Mouse (Mus musculus): ENCODE results near the gene B230219D22Rik. TPM values are rescaled to one million over a fixed set of nuclear protein-coding genes. Genes with fewer than 3 reads are reported as not detected.
A peak's percentile ranks its signal among the peaks of the same experiment; 100 is the strongest.

The B230219D22Rik gene
- polyA plus RNA-seq, 1 experiment = 50.4 TPM

DNA sequence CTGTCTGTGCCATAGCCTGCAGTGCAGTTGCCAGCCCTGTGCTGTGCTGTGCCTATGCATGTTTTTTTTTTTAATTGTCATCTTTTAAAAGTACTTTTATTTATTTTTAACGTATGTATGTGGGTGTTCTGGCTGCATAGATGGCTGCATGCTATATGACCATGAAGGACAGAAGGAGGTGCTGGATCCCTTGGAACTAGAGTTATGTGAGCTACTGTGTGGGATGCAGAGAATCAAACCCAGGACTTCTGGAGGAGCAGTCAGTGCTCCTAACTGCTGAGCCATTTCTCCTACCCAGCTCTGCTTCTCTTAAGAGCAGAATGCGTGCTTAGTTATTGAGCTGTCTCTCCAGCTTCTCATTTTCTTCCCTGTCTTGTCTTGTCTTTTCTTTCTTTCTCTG is 29.1 kb downstream of the B230219D22Rik start:
- TF ChIP-seq CTCF (IDR thresholded peaks at IDR 0.05; ENCODE audit: low read depth, low read length) = no peak
- no peak for TF ChIP-seq POLR2A (IDR thresholded peaks at IDR 0.05; ENCODE audit: borderline replicate concordance, low read depth, low read length)
- Histone ChIP-seq H3K4me3 (ENCODE audit: insufficient read depth, low read length) (no peak overlapping the region), H3K4me1 (ENCODE audit: control insufficient read depth, insufficient read depth, low read length) (no peaks in the 10 kb centered on the region; the same call in 1 of the 2 replicates), H3K27ac (ENCODE audit: insufficient read depth, low read depth, low read length) (no peak overlapping the region)

- H3K4me1 ChIP-seq (ENCODE audit: control insufficient read depth, insufficient read depth, low read length) = no peaks in the 10 kb centered on the region; the same call in 1 of the 2 replicates
- no peak for TF ChIP-seq POLR2A (IDR thresholded peaks at IDR 0.05; ENCODE audit: borderline replicate concordance, low read depth, low read length)
- no peak for TF ChIP-seq CTCF (IDR thresholded peaks at IDR 0.05; ENCODE audit: low read depth, low read length)
- peak overlapping the region; percentile 69 for H3K4me3 ChIP-seq (ENCODE audit: insufficient read depth, low read length)
- H3K27ac ChIP-seq (ENCODE audit: insufficient read depth, low read depth, low read length) = peak overlapping the region; percentile 90
These were observed 33.7 kb downstream of the B230219D22Rik start for GRCm38 (mm10) chr13:55726598-55727119.

- peak within 1 kb of the TSS; percentile 90 for H3K27ac ChIP-seq (ENCODE audit: insufficient read depth, low read depth, low read length)
- TF ChIP-seq POLR2A (IDR thresholded peaks at IDR 0.05; ENCODE audit: borderline replicate concordance, low read depth, low read length) (no peak), CTCF (IDR thresholded peaks at IDR 0.05; ENCODE audit: low read depth, low read length) (no peak)
- peak within 1 kb of the TSS; percentile 69 for H3K4me3 ChIP-seq (ENCODE audit: insufficient read depth, low read length)
- no peaks in the 10 kb centered on the region; the same call in 1 of the 2 replicates for H3K4me1 ChIP-seq (ENCODE audit: control insufficient read depth, insufficient read depth, low read length)
These were observed 34.4 kb downstream of the B230219D22Rik start, which contains the start of gene Pcbd2 for GRCm38 (mm10) chr13:55727120-55727838. Gene Pcbd2 (plus strand): TSS chr13:55727368.

- peak overlapping the region; percentile 69 for H3K4me3 ChIP-seq (ENCODE audit: insufficient read depth, low read length)
- no peaks in the 10 kb centered on the region; the same call in 1 of the 2 replicates for H3K4me1 ChIP-seq (ENCODE audit: control insufficient read depth, insufficient read depth, low read length)
- H3K27ac ChIP-seq (ENCODE audit: insufficient read depth, low read depth, low read length) = peak overlapping the region; percentile 90
- TF ChIP-seq CTCF (IDR thresholded peaks at IDR 0.05; ENCODE audit: low read depth, low read length) = peak; percentile 42; the same call in 1 of the 2 replicates
- no peak for TF ChIP-seq POLR2A (IDR thresholded peaks at IDR 0.05; ENCODE audit: borderline replicate concordance, low read depth, low read length)
These were observed 34.9 kb downstream of the B230219D22Rik start for GRCm38 (mm10) chr13:55727839-55728238.

DNA sequence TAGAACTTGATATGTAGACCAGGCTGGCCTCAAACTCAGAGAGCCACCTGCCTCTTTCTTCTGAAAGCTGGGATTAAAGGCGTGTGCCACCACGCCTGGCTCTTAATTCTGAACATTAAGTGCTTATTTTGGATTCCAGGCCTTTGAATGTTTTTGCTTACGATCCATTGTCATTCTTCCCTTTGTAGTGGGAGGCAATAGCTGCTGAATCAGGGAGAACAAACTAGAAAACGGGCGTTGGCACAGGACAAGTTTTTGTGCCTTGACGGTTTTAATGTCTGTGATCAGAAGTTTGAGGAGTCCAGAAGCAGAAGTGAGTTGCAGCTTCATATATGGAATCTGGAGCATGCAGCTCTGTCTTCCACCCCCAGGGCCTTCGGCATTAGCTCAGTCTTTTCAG is 37.8 kb downstream of the B230219D22Rik start:
- Histone ChIP-seq H3K27ac (ENCODE audit: insufficient read depth, low read depth, low read length) (no peak overlapping the region), H3K4me3 (ENCODE audit: insufficient read depth, low read length) (no peak overlapping the region), H3K4me1 (ENCODE audit: control insufficient read depth, insufficient read depth, low read length) (no peaks in the 10 kb centered on the region; the same call in 1 of the 2 replicates)
- no peak for TF ChIP-seq POLR2A (IDR thresholded peaks at IDR 0.05; ENCODE audit: borderline replicate concordance, low read depth, low read length)
- no peak for TF ChIP-seq CTCF (IDR thresholded peaks at IDR 0.05; ENCODE audit: low read depth, low read length)

DNA sequence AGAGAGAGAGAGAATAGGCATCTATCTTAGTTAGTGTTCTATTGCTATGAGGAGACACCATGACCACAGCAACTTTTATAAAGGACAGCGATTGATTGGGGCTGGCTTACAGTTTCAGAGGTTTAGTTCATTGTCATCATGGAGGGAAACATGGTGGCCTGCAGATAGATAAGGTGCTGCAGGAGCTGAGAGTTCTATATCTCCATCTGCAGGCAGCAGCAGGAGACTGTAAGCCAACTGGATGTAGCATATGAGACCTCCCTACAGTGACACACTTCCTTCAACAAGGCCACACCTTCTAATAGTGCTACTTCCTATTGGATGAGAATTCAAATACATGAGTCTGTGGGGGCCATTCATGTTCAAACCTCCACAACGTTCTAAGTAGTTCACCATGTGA is 39.2 kb downstream of the B230219D22Rik start:
- Histone ChIP-seq H3K27ac (ENCODE audit: insufficient read depth, low read depth, low read length) (no peak overlapping the region), H3K4me3 (ENCODE audit: insufficient read depth, low read length) (no peak overlapping the region), H3K4me1 (ENCODE audit: control insufficient read depth, insufficient read depth, low read length) (no peaks in the 10 kb centered on the region)
- TF ChIP-seq POLR2A (IDR thresholded peaks at IDR 0.05; ENCODE audit: borderline replicate concordance, low read depth, low read length) (no peak), CTCF (IDR thresholded peaks at IDR 0.05; ENCODE audit: low read depth, low read length) (no peak)

GRCm38 (mm10) chr13:55733628-55734502 is 40.9 kb downstream of the B230219D22Rik start:
- Histone ChIP-seq H3K4me3 (ENCODE audit: insufficient read depth, low read length) (no peak overlapping the region), H3K27ac (ENCODE audit: insufficient read depth, low read depth, low read length) (no peak overlapping the region), H3K4me1 (ENCODE audit: control insufficient read depth, insufficient read depth, low read length) (no peaks in the 10 kb centered on the region)
- TF ChIP-seq POLR2A (IDR thresholded peaks at IDR 0.05; ENCODE audit: borderline replicate concordance, low read depth, low read length) (no peak), CTCF (IDR thresholded peaks at IDR 0.05; ENCODE audit: low read depth, low read length) (no peak)

DNA sequence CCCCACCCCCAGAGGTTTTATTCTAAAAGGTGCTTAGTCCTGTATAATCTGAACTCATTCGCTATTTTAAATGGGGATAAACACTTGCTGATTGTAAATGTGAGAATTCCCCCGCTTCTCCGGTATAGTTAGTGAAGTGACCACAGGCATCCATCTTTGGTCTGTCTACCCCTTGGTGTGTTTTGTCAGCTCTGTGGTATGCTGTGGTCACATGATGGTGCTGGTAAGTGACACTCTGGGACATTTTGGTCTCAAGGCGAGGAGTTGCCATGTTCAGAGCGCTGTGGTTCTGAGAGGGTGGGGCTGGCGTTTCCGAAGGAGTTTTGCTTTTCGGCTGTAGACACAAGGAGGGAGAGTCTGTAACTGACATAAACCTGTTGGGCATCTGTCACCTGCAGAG is 45.0 kb downstream of the B230219D22Rik start:
- no peaks in the 10 kb centered on the region for H3K4me1 ChIP-seq (ENCODE audit: control insufficient read depth, insufficient read depth, low read length)
- H3K27ac ChIP-seq (ENCODE audit: insufficient read depth, low read depth, low read length) = no peak overlapping the region
- TF ChIP-seq POLR2A (IDR thresholded peaks at IDR 0.05; ENCODE audit: borderline replicate concordance, low read depth, low read length) (no peak), CTCF (IDR thresholded peaks at IDR 0.05; ENCODE audit: low read depth, low read length) (no peak)
- H3K4me3 ChIP-seq (ENCODE audit: insufficient read depth, low read length) = no peak overlapping the region

DNA sequence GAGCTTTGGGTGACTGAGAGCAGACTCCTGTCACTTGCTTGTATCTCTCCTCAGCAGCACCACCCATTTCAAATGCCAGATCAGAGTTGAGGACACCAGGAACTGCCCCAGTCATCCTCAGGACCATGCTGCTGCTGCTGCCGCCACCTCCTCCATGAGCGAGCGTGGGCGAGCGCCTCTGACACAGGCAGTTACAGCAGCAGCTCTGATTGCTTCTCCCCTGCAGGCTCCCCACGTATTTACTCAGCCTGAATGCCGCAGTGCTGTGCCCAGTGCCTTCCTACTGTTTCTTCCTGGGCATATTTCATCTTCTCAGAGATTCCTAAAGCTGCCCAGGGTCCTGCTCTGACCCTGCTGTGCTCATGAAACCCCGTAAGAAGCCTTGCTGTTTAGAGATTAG is 49.4 kb downstream of the B230219D22Rik start:
- Histone ChIP-seq H3K4me3 (ENCODE audit: insufficient read depth, low read length) (no peak overlapping the region), H3K27ac (ENCODE audit: insufficient read depth, low read depth, low read length) (no peak overlapping the region), H3K4me1 (ENCODE audit: control insufficient read depth, insufficient read depth, low read length) (no peaks in the 10 kb centered on the region)
- TF ChIP-seq POLR2A (IDR thresholded peaks at IDR 0.05; ENCODE audit: borderline replicate concordance, low read depth, low read length) = no peak
- TF ChIP-seq CTCF (IDR thresholded peaks at IDR 0.05; ENCODE audit: low read depth, low read length) = no peak

Other genes with a start within 250 kb of the B230219D22Rik start
- 42.1 and 43.0 TPM in 2 replicates for gene Grk6, start 248.1 kb upstream of the B230219D22Rik start, polyA plus RNA-seq (2012; ENCODE audit: insufficient read depth, insufficient read length, missing spikeins)
- gene Prr7, start 228.9 kb upstream of the B230219D22Rik start, polyA plus RNA-seq (2012; ENCODE audit: insufficient read depth, insufficient read length, missing spikeins) = not detected in 2 replicates
- 0.62 and 1.2 TPM in 2 replicates for gene Dbn1, start 205.0 kb upstream of the B230219D22Rik start, polyA plus RNA-seq (2012; ENCODE audit: insufficient read depth, insufficient read length, missing spikeins)
- 6.0 TPM in 2 replicates for gene Pdlim7, start 179.4 kb upstream of the B230219D22Rik start, polyA plus RNA-seq (2012; ENCODE audit: insufficient read depth, insufficient read length, missing spikeins)
- 87.8 and 94.2 TPM in 2 replicates for gene Dok3, start 163.8 kb upstream of the B230219D22Rik start, polyA plus RNA-seq (2012; ENCODE audit: insufficient read depth, insufficient read length, missing spikeins)
- gene Ddx41, start 156.5 kb upstream of the B230219D22Rik start, polyA plus RNA-seq (2012; ENCODE audit: insufficient read depth, insufficient read length, missing spikeins) = 39.1 and 39.8 TPM in 2 replicates
- gene Fam193b, start 122.0 kb upstream of the B230219D22Rik start, polyA plus RNA-seq (2012; ENCODE audit: insufficient read depth, insufficient read length, missing spikeins) = 45.6 and 47.6 TPM in 2 replicates
- gene Tmed9, start 119.4 kb upstream of the B230219D22Rik start, polyA plus RNA-seq (2012; ENCODE audit: insufficient read depth, insufficient read length, missing spikeins) = 90.3 and 94.9 TPM in 2 replicates
- gene B4galt7, start 93.2 kb upstream of the B230219D22Rik start, polyA plus RNA-seq (2012; ENCODE audit: insufficient read depth, insufficient read length, missing spikeins) = 25.2 and 27.5 TPM in 2 replicates
- 44.9 and 45.8 TPM in 2 replicates for gene Caml, start 70.1 kb upstream of the B230219D22Rik start, polyA plus RNA-seq (2012; ENCODE audit: insufficient read depth, insufficient read length, missing spikeins)
- 53.3 and 59.2 TPM in 2 replicates for gene Ddx46, start 58.1 kb upstream of the B230219D22Rik start, polyA plus RNA-seq (2012; ENCODE audit: insufficient read depth, insufficient read length, missing spikeins)
- gene Txndc15, start 21.5 kb downstream of the B230219D22Rik start, polyA plus RNA-seq (2012; ENCODE audit: insufficient read depth, insufficient read length, missing spikeins) = 51.5 and 54.5 TPM in 2 replicates
- gene Pcbd2, start 34.2 kb downstream of the B230219D22Rik start, polyA plus RNA-seq (2012; ENCODE audit: insufficient read depth, insufficient read length, missing spikeins) = 55.0 and 57.0 TPM in 2 replicates
- gene Catsper3, start 91.4 kb downstream of the B230219D22Rik start, polyA plus RNA-seq (2012; ENCODE audit: insufficient read depth, insufficient read length, missing spikeins) = not detected in 2 replicates
- gene Pitx1, start 143.1 kb downstream of the B230219D22Rik start, polyA plus RNA-seq (2012; ENCODE audit: insufficient read depth, insufficient read length, missing spikeins) = 0.60 TPM in 1 of 2 replicates, not detected in the other

Data from bone marrow macrophage, adult 2 months (primary cell).